In the genomic region with DNA sequence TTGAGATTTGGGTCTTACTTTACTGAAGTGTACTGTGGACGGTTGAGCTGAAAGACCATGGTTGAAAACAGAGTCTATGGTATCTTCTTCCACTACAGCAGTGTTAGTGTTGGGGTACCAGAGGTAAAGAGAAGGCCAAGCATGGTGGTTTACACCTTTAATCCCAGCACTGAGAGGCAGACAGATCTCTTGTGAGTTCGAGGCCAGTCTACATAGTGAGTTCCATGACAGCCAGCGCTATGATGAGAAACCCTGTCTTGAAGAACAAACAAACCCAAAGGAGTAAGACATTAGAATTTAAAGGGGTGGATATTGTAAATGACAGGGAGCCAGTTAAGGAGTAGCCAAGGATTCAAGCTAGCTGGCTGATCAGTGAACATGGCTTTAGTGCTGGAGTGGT, we compare ENCODE assay signal across 8 mouse cellular contexts. TPM values are rescaled to one million over a fixed set of nuclear protein-coding genes. Genes with fewer than 3 reads are reported as not detected.
A peak's percentile ranks its signal among the peaks of the same experiment; 100 is the strongest.
DNase-seq lines count a peak whose midpoint lies in the region; ATAC-seq and TF ChIP-seq lines count a peak whose summit lies in the region.

No protein-coding gene starts in this region.

- intact Hi-C loops in left cerebral cortex, postnatal 36 days (cut with DNase I), result no loop called here

- DNase-seq in cerebellum, adult 2 months, result no peak
- no peak for DNase-seq in neural tube, embryonic 11.5 days (ENCODE audit: low spot score)
- DNase-seq in neural tube, embryonic 10.5 days (ENCODE audit: extremely low spot score, low spot score), result no peak
- no peak for DNase-seq in thymus, adult 2 months
- no peak for DNase-seq in left cerebral cortex, postnatal 36 days (ENCODE audit: low spot score in 2 of 2)

- H3K27me3 ChIP-seq in cerebellum, adult 2 months (ENCODE audit: control insufficient read depth, insufficient read depth, low read length), result no peaks in the 10 kb centered on the region
- no peaks in the 10 kb centered on the region for H3K27me3 ChIP-seq in neural tube, embryonic 11.5 days (ENCODE audit: control insufficient read depth, insufficient read depth, low read length)
- no peaks in the 10 kb centered on the region for H3K27me3 ChIP-seq in limb, embryonic 13.5 days
- H3K27me3 ChIP-seq in stomach, embryonic 15.5 days (replicated peaks), result no peaks in the 10 kb centered on the region
- H3K27me3 ChIP-seq in thymus, adult 2 months (ENCODE audit: control insufficient read depth, insufficient read depth, low read length), result no peaks in the 10 kb centered on the region

- no peaks in the 10 kb centered on the region for H3K36me3 ChIP-seq in neural tube, embryonic 11.5 days (ENCODE audit: control insufficient read depth, insufficient read depth, low read length)
- H3K36me3 ChIP-seq in limb, embryonic 13.5 days, result peaks cover 14% of the 10 kb centered on the region
- peaks cover 2% of the 10 kb centered on the region; the same call in 1 of the 2 replicates for H3K36me3 ChIP-seq in stomach, embryonic 15.5 days
- no peaks in the 10 kb centered on the region; the same call in 1 of the 2 replicates for H3K36me3 ChIP-seq in thymus, adult 2 months (ENCODE audit: control insufficient read depth, insufficient read depth, low read length)

- peak overlapping the region; percentile 94 for H3K4me3 ChIP-seq in cerebellum, adult 2 months (replicated peaks; ENCODE audit: insufficient read depth, low read depth, low read length)
- H3K4me3 ChIP-seq in neural tube, embryonic 11.5 days (ENCODE audit: low read depth, low read length), result peak overlapping the region; percentile 58
- H3K4me3 ChIP-seq in limb, embryonic 13.5 days, result peak overlapping the region; percentile 74
- H3K4me3 ChIP-seq in stomach, embryonic 15.5 days (replicated peaks), result peak overlapping the region; percentile 63
- H3K4me3 ChIP-seq in thymus, adult 2 months (ENCODE audit: control insufficient read depth, insufficient read depth, low read length), result no peak overlapping the region

- H3K27ac ChIP-seq in cerebellum, adult 2 months (ENCODE audit: insufficient read depth, low read length), result peak overlapping the region; percentile 85; the same call in 1 of the 2 replicates
- no peak overlapping the region; the same call in 1 of the 2 replicates for H3K27ac ChIP-seq in neural tube, embryonic 11.5 days (ENCODE audit: low read depth, low read length)
- H3K27ac ChIP-seq in limb, embryonic 13.5 days, result peak overlapping the region; percentile 90; the same call in 1 of the 2 replicates
- H3K27ac ChIP-seq in stomach, embryonic 15.5 days, result peak overlapping the region; percentile 95
- no peak overlapping the region for H3K27ac ChIP-seq in thymus, adult 2 months (ENCODE audit: control insufficient read depth, insufficient read depth, low read length)

- TF ChIP-seq CTCF in cerebellum, adult 2 months (IDR thresholded peaks at IDR 0.05; ENCODE audit: borderline replicate concordance, insufficient read depth, low read depth, low read length), result no peak
- TF ChIP-seq CTCF in thymus, adult 2 months (IDR thresholded peaks at IDR 0.05; ENCODE audit: borderline replicate concordance, control insufficient read depth, extremely low read depth, insufficient read depth, low read length, poor library complexity), result no peak

- no peak for ATAC-seq in cerebellum, adult (ENCODE audit: insufficient number of reproducible peaks, low FRiP score, low TSS enrichment)
- ATAC-seq in neural tube, embryonic 11.5 days (ENCODE audit: insufficient read depth, low FRiP score, low TSS enrichment), result no peak
- ATAC-seq in limb, embryonic 13.5 days (ENCODE audit: low FRiP score, low read depth), result no peak
- ATAC-seq in stomach, embryonic 15.5 days (ENCODE audit: insufficient read depth, low FRiP score, low read depth), result no peak

- 55% methylated on average over 3 of the region's 3 CpGs for WGBS in cerebellum, adult 2 months
- 72% methylated on average over 3 of the region's 3 CpGs for WGBS in neural tube, embryonic 11.5 days
- WGBS in limb, embryonic 13.5 days, result 67% methylated on average over 3 of the region's 3 CpGs
- 53% methylated on average over 3 of the region's 3 CpGs for WGBS in stomach, embryonic 15.5 days
- 66% methylated on average over 3 of the region's 3 CpGs for WGBS in thymus, adult 2 months

- no peak for TF ChIP-seq POLR2A in cerebellum, adult 2 months (IDR thresholded peaks at IDR 0.05; ENCODE audit: borderline replicate concordance, insufficient read depth, low read length)
- TF ChIP-seq POLR2A in thymus, adult 2 months (IDR thresholded peaks at IDR 0.05; ENCODE audit: control insufficient read depth, extremely low read depth, insufficient read depth, low read length, poor library complexity), result no peak

- no peaks in the 10 kb centered on the region for H3K9me3 ChIP-seq in neural tube, embryonic 11.5 days (ENCODE audit: control insufficient read depth, low read length)
- H3K9me3 ChIP-seq in limb, embryonic 13.5 days, result no peaks in the 10 kb centered on the region
- H3K9me3 ChIP-seq in stomach, embryonic 15.5 days, result no peaks in the 10 kb centered on the region

- peak overlapping the region; percentile 85 for H3K9ac ChIP-seq in neural tube, embryonic 11.5 days (ENCODE audit: low read length)
- peak overlapping the region; percentile 90 for H3K9ac ChIP-seq in limb, embryonic 13.5 days
- 0 out of 2 replicates have a peak overlapping the region, but pooled peaks have one; percentile 9 for H3K9ac ChIP-seq in stomach, embryonic 15.5 days

- H3K4me2 ChIP-seq in neural tube, embryonic 11.5 days (ENCODE audit: low read depth), result peak overlapping the region; percentile 71
- peak overlapping the region; percentile 81 for H3K4me2 ChIP-seq in limb, embryonic 13.5 days (replicated peaks)
- peak overlapping the region; percentile 69 for H3K4me2 ChIP-seq in stomach, embryonic 15.5 days

- H3K4me1 ChIP-seq in cerebellum, adult 2 months (ENCODE audit: control insufficient read depth, insufficient read depth, low read length), result peaks cover 2% of the 10 kb centered on the region; the same call in 1 of the 2 replicates
- 0 out of 2 replicates have a peak, but pooled peaks cover 7% of the 10 kb centered on the region for H3K4me1 ChIP-seq in neural tube, embryonic 11.5 days (ENCODE audit: control insufficient read depth, insufficient read depth, low read length)
- H3K4me1 ChIP-seq in limb, embryonic 13.5 days, result peaks cover 14% of the 10 kb centered on the region
- H3K4me1 ChIP-seq in stomach, embryonic 15.5 days, result peaks cover 10% of the 10 kb centered on the region
- H3K4me1 ChIP-seq in thymus, adult 2 months (replicated peaks; ENCODE audit: control insufficient read depth, insufficient read depth, low read length), result peaks cover 3% of the 10 kb centered on the region; the same call in 1 of the 2 replicates

RNA-seq across cellular contexts. Expression of gene Ctc1, which starts 1.0 kb away (rescaled TPM):
- 44.1 and 46.3 TPM in 2 replicates for polyA plus RNA-seq in cerebellum, adult 2 months (2012; rRNA removed)
- 68.0 and 76.0 TPM in 2 replicates for polyA plus RNA-seq in neural tube, embryonic 11.5 days (2014; fragmentation: Nextera tagmentation; extraction: Ambion mirVana)
- 55.5 and 60.4 TPM in 2 replicates for polyA plus RNA-seq in limb, embryonic 13.5 days (2015; fragmentation: Nextera tagmentation; extraction: Ambion mirVana)
- polyA plus RNA-seq in stomach, embryonic 15.5 days (2015; fragmentation: Nextera tagmentation; extraction: Ambion mirVana), result 40.3 and 45.5 TPM in 2 replicates
- polyA plus RNA-seq in thymus, adult 2 months (2012; rRNA removed), result 57.8 and 64.4 TPM in 2 replicates
- 10 to 100 TPM; 38.1 to 40.5 TPM for total RNA-seq in left cerebral cortex, postnatal 36 days (2021)

RNA-seq across cellular contexts. Expression of gene Pfas, which starts 8.5 kb away (rescaled TPM):
- 23.1 and 23.2 TPM in 2 replicates for polyA plus RNA-seq in cerebellum, adult 2 months (2012; rRNA removed)
- polyA plus RNA-seq in neural tube, embryonic 11.5 days (2014; fragmentation: Nextera tagmentation; extraction: Ambion mirVana), result 30.7 and 34.9 TPM in 2 replicates
- polyA plus RNA-seq in limb, embryonic 13.5 days (2015; fragmentation: Nextera tagmentation; extraction: Ambion mirVana), result 39.6 and 40.6 TPM in 2 replicates
- polyA plus RNA-seq in stomach, embryonic 15.5 days (2015; fragmentation: Nextera tagmentation; extraction: Ambion mirVana), result 31.5 and 33.7 TPM in 2 replicates
- 28.5 and 43.0 TPM in 2 replicates for polyA plus RNA-seq in thymus, adult 2 months (2012; rRNA removed)
- total RNA-seq in left cerebral cortex, postnatal 36 days (2021), result 10 to 100 TPM; 16.1 to 24.2 TPM

RNA-seq across cellular contexts. Expression of gene Aurkb, which starts 28.7 kb away (rescaled TPM):
- polyA plus RNA-seq in cerebellum, adult 2 months (2012; rRNA removed), result 0.51 and 0.55 TPM in 2 replicates
- 154 and 155 TPM in 2 replicates for polyA plus RNA-seq in neural tube, embryonic 11.5 days (2014; fragmentation: Nextera tagmentation; extraction: Ambion mirVana)
- polyA plus RNA-seq in limb, embryonic 13.5 days (2015; fragmentation: Nextera tagmentation; extraction: Ambion mirVana), result 140 and 141 TPM in 2 replicates
- polyA plus RNA-seq in stomach, embryonic 15.5 days (2015; fragmentation: Nextera tagmentation; extraction: Ambion mirVana), result 134 and 146 TPM in 2 replicates
- polyA plus RNA-seq in thymus, adult 2 months (2012; rRNA removed), result 192 and 276 TPM in 2 replicates
- total RNA-seq in left cerebral cortex, postnatal 36 days (2021), result 1 to 10 TPM in 1 of 2 experiments, under 1 TPM in 1; 0.43 to 1.1 TPM

RNA-seq across cellular contexts. Expression of gene Rangrf, which starts 41.8 kb away (rescaled TPM):
- 54.4 and 55.5 TPM in 2 replicates for polyA plus RNA-seq in cerebellum, adult 2 months (2012; rRNA removed)
- 60.4 and 62.5 TPM in 2 replicates for polyA plus RNA-seq in neural tube, embryonic 11.5 days (2014; fragmentation: Nextera tagmentation; extraction: Ambion mirVana)
- polyA plus RNA-seq in limb, embryonic 13.5 days (2015; fragmentation: Nextera tagmentation; extraction: Ambion mirVana), result 54.5 and 58.1 TPM in 2 replicates
- polyA plus RNA-seq in stomach, embryonic 15.5 days (2015; fragmentation: Nextera tagmentation; extraction: Ambion mirVana), result 55.9 and 63.0 TPM in 2 replicates
- 22.0 and 28.0 TPM in 2 replicates for polyA plus RNA-seq in thymus, adult 2 months (2012; rRNA removed)
- total RNA-seq in left cerebral cortex, postnatal 36 days (2021), result 10 to 100 TPM; 13.7 to 18.6 TPM

RNA-seq across cellular contexts. Expression of gene Borcs6, which starts 42.8 kb away (rescaled TPM):
- 34.9 and 36.7 TPM in 2 replicates for polyA plus RNA-seq in cerebellum, adult 2 months (2012; rRNA removed)
- 10.5 and 11.4 TPM in 2 replicates for polyA plus RNA-seq in neural tube, embryonic 11.5 days (2014; fragmentation: Nextera tagmentation; extraction: Ambion mirVana)
- polyA plus RNA-seq in limb, embryonic 13.5 days (2015; fragmentation: Nextera tagmentation; extraction: Ambion mirVana), result 9.5 and 9.6 TPM in 2 replicates
- polyA plus RNA-seq in stomach, embryonic 15.5 days (2015; fragmentation: Nextera tagmentation; extraction: Ambion mirVana), result 10.3 and 10.7 TPM in 2 replicates
- polyA plus RNA-seq in thymus, adult 2 months (2012; rRNA removed), result 18.0 TPM in 2 replicates
- 10 to 100 TPM; 30.7 to 38.4 TPM for total RNA-seq in left cerebral cortex, postnatal 36 days (2021)

Comparison
In these comparisons a context has a peak if more than half of its experiments do, and no peak if none do; other contexts are left out.
1. H3K27ac ChIP-seq: peak in cerebellum, adult 2 months (single experiment), limb, embryonic 13.5 days (single experiment) and stomach, embryonic 15.5 days (single experiment); none in neural tube, embryonic 11.5 days (single experiment) and thymus, adult 2 months (single experiment).
2. H3K9ac ChIP-seq: peak in every context shown above with its lines; median percentile 90 in limb, embryonic 13.5 days; 85 in neural tube, embryonic 11.5 days; 9 in stomach, embryonic 15.5 days.
3. RNA of gene Aurkb, which starts 28.7 kb away (polyA plus RNA-seq): 192 to 276 TPM in thymus, adult 2 months, 154 to 155 TPM in neural tube, embryonic 11.5 days, 140 to 141 TPM in limb, embryonic 13.5 days and 134 to 146 TPM in stomach, embryonic 15.5 days; 0.51 to 0.55 TPM in cerebellum, adult 2 months; every median in the first group is over 10 times any median in the second.
4. Peak in every context shown above with its lines, with median percentiles within 50 percentile points of each other: H3K4me2 ChIP-seq.